Mouse (Mus musculus): ENCODE results near the gene Pip4k2b.

- no peak for TF ChIP-seq POLR2A (IDR thresholded peaks at IDR 0.05; ENCODE audit: insufficient read depth, low read depth, low read length)
- no peak for TF ChIP-seq CTCF (IDR thresholded peaks at IDR 0.05; ENCODE audit: insufficient read depth, low read depth, low read length)
These were observed 60.3 kb downstream of the Pip4k2b start for GRCm38 (mm10) chr11:97684063-97684680.

Measured in olfactory bulb, adult 2 months (tissue).